Mouse (Mus musculus): Measurements from ENCODE around the gene Jtb. TPM values are rescaled to one million over a fixed set of nuclear protein-coding genes. Genes with fewer than 3 reads are reported as not detected.

The Jtb gene
- total and polyA plus RNA-seq, 2 experiments from 2014 or later, result 87.2 to 116 TPM

DNA sequence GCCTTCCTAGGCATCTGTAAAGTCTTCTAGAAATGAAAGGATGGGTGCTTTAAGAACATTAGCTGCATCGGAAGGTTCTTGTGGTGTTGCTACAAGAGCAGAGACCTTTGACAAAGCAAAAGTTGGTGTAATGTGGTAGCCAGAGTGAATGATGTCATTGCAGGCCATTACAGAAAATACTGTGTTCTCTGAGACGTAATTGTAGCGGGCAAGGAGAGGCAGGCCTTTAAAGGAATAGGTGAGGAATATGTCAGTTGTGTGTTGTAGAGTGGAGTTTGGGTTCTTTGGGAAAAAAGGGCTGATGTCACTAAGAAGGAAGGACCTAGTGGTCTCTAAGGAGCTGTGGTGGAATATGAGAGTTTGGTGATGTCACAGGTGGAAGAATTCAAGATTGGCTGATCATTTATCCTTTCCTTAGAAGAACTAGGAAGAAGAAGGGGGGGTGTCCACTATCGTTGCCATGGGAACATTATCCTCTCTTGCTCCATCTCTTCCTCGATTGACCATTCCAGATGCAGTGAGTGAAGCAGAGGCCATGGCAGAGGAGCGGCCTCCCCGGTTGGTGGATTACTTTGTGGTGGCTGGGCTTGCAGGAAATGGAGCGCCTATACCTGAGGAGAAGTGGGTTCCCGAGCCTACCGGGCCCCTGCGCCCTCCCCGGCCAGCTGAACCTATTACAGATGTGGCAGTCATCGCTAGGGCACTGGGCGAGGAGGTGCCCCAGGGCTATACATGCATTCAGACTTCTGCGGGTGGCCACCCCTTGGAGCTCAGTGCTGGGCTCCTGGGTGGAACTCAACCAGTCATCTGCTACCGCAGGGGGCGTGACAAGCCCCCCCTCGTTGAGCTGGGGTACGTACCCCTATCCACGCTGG, 35.7 kb downstream of the Jtb start:
- Histone ChIP-seq H3K27me3 (ENCODE audit: control insufficient read depth, insufficient read depth, low read length) (no peaks in the 10 kb centered on the region), H3K36me3 (replicated peaks; ENCODE audit: control insufficient read depth, insufficient read depth, low read length) (peaks cover 47% of the 10 kb centered on the region), H3K4me2 (ENCODE audit: low read depth, low read length) (peak overlapping the region; percentile 77), H3K4me1 (ENCODE audit: control insufficient read depth, insufficient read depth) (peaks cover 10% of the 10 kb centered on the region), H3K9me3 (replicated peaks; ENCODE audit: control insufficient read depth, low read length) (no peaks in the 10 kb centered on the region), H3K27ac (ENCODE audit: low read depth) (peak overlapping the region; percentile 95), H3K4me3 (ENCODE audit: low read depth, low read length) (peak overlapping the region; percentile 88), H3K9ac (replicated peaks; ENCODE audit: low read depth, low read length) (peak overlapping the region; percentile 89; the same call in 1 of the 2 replicates)
- no peak for TF ChIP-seq EP300 (IDR thresholded peaks at IDR 0.05; ENCODE audit: low read depth)
- no peak for TF ChIP-seq CTCF (IDR thresholded peaks at IDR 0.05; ENCODE audit: low read depth)
- no peak for DNase-seq (ENCODE audit: low spot score)
- no peak for ATAC-seq (ENCODE audit: insufficient read depth, low read depth)
- 89% methylated on average over 20 of the region's 20 CpGs for WGBS

DNA sequence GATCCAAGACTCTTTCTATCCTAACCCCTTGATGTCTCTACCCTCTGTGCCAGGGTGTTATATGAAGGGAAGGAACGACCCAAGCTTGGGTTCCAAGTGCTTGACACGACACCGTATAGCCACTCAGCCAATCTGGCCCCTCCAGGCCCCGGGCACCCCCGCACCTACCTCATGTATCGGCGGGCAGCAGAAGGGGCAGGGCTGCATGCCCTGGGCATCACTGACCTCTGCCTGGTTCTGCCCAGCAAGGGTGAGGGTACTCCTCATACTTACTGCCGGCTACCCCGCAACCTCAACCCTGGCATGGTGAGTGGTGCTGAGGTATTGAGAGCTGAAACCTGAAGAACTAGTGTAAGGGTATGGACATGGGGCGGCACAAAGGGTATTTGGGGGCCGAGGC, 36.8 kb downstream of the Jtb start:
- Histone ChIP-seq H3K9me3 (replicated peaks; ENCODE audit: control insufficient read depth, low read length) (no peaks in the 10 kb centered on the region), H3K4me1 (ENCODE audit: control insufficient read depth, insufficient read depth) (peaks cover 10% of the 10 kb centered on the region), H3K36me3 (replicated peaks; ENCODE audit: control insufficient read depth, insufficient read depth, low read length) (peaks cover 47% of the 10 kb centered on the region), H3K4me2 (ENCODE audit: low read depth, low read length) (no peak overlapping the region), H3K9ac (replicated peaks; ENCODE audit: low read depth, low read length) (no peak overlapping the region), H3K4me3 (ENCODE audit: low read depth, low read length) (no peak overlapping the region), H3K27ac (ENCODE audit: low read depth) (no peak overlapping the region), H3K27me3 (ENCODE audit: control insufficient read depth, insufficient read depth, low read length) (no peaks in the 10 kb centered on the region)
- WGBS, result 95% methylated on average over 11 of the region's 11 CpGs
- DNase-seq (ENCODE audit: low spot score) (no peak), ATAC-seq (ENCODE audit: insufficient read depth, low read depth) (no peak)
- TF ChIP-seq EP300 (IDR thresholded peaks at IDR 0.05; ENCODE audit: low read depth) (no peak), CTCF (IDR thresholded peaks at IDR 0.05; ENCODE audit: low read depth) (no peak)

DNA sequence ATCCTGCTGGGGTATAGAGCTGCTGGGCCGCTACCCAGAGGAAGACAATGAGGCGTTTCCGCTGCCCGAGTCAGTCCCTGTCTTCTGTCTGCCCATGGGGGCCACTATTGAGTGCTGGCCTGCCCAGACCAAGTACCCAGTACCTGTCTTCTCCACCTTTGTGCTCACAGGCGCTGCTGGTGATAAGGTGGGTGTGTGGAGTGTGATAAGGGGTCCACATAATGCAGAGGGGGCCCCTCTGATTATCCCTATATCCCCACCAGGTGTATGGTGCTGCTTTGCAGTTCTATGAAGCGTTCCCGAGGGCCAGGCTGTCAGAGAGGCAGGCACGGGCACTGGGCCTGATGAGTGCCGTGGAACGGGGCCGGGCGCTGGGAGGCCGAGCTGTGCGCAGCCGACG, 37.6 kb downstream of the Jtb start:
- TF ChIP-seq EP300 (IDR thresholded peaks at IDR 0.05; ENCODE audit: low read depth) (no peak), CTCF (IDR thresholded peaks at IDR 0.05; ENCODE audit: low read depth) (no peak)
- DNase-seq (ENCODE audit: low spot score) (no peak), ATAC-seq (ENCODE audit: insufficient read depth, low read depth) (no peak)
- 92% methylated on average over 16 of the region's 16 CpGs for WGBS
- Histone ChIP-seq H3K27me3 (ENCODE audit: control insufficient read depth, insufficient read depth, low read length) (no peaks in the 10 kb centered on the region), H3K4me1 (ENCODE audit: control insufficient read depth, insufficient read depth) (peaks cover 10% of the 10 kb centered on the region), H3K4me2 (ENCODE audit: low read depth, low read length) (no peak overlapping the region), H3K9ac (replicated peaks; ENCODE audit: low read depth, low read length) (no peak overlapping the region), H3K36me3 (replicated peaks; ENCODE audit: control insufficient read depth, insufficient read depth, low read length) (peaks cover 49% of the 10 kb centered on the region), H3K27ac (ENCODE audit: low read depth) (no peak overlapping the region), H3K4me3 (ENCODE audit: low read depth, low read length) (no peak overlapping the region), H3K9me3 (replicated peaks; ENCODE audit: control insufficient read depth, low read length) (no peaks in the 10 kb centered on the region)

DNA sequence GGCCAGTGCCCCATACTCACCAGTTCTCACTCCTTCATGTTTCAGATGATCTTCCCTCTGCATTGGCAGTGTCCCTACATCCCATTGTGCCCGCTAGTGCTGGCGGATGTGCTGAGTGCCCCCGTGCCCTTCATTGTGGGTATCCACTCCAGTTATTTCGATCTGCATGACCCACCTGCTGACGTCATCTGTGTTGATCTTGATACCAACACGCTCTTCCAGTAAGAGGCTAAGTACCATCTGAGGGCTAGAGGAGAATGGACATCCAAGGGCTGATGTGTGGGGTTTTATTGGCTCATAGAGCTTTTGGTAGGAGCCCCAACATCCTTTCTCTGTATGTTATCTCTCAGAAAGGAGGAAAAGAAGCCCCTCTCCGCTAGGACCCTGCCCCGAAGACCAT, 39.4 kb downstream of the Jtb start:
- H3K36me3 ChIP-seq (replicated peaks; ENCODE audit: control insufficient read depth, insufficient read depth, low read length), result peaks cover 63% of the 10 kb centered on the region
- DNase-seq (ENCODE audit: low spot score) (no peak), ATAC-seq (ENCODE audit: insufficient read depth, low read depth) (no peak)
- H3K27ac ChIP-seq (ENCODE audit: low read depth), result no peak overlapping the region
- WGBS, result 88% methylated on average over 8 of the region's 8 CpGs
- no peak overlapping the region for H3K4me2 ChIP-seq (ENCODE audit: low read depth, low read length)
- H3K9me3 ChIP-seq (replicated peaks; ENCODE audit: control insufficient read depth, low read length), result no peaks in the 10 kb centered on the region
- no peak overlapping the region for H3K4me3 ChIP-seq (ENCODE audit: low read depth, low read length)
- H3K4me1 ChIP-seq (ENCODE audit: control insufficient read depth, insufficient read depth), result peaks cover 10% of the 10 kb centered on the region
- no peaks in the 10 kb centered on the region for H3K27me3 ChIP-seq (ENCODE audit: control insufficient read depth, insufficient read depth, low read length)
- no peak overlapping the region for H3K9ac ChIP-seq (replicated peaks; ENCODE audit: low read depth, low read length)
- no peak for TF ChIP-seq EP300 (IDR thresholded peaks at IDR 0.05; ENCODE audit: low read depth)
- no peak for TF ChIP-seq CTCF (IDR thresholded peaks at IDR 0.05; ENCODE audit: low read depth)

DNA sequence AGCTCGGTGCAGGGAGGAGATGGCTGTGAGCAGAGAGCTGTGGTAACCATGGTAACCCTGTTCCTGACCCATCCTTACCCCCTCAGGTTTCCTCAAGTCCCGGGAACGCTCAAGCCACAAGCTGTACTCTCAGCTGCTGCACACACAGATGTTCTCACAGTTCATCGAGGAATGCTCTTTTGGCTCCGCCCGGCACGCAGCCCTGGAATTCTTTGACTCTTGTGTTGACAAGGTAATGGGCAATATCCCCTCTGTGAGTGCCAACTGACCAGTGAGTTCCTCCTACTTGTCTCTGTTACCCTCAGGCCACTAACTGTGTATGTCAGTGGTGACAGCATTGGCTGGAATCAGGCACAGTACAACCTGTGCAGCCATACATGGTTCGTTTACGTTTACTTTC, 40.8 kb downstream of the Jtb start:
- Histone ChIP-seq H3K27ac (ENCODE audit: low read depth) (no peak overlapping the region), H3K9me3 (replicated peaks; ENCODE audit: control insufficient read depth, low read length) (no peaks in the 10 kb centered on the region), H3K9ac (replicated peaks; ENCODE audit: low read depth, low read length) (no peak overlapping the region), H3K4me1 (ENCODE audit: control insufficient read depth, insufficient read depth) (0 out of 2 replicates have a peak, but pooled peaks cover under 1% of the 10 kb centered on the region), H3K4me3 (ENCODE audit: low read depth, low read length) (no peak overlapping the region), H3K36me3 (replicated peaks; ENCODE audit: control insufficient read depth, insufficient read depth, low read length) (peaks cover 77% of the 10 kb centered on the region), H3K27me3 (ENCODE audit: control insufficient read depth, insufficient read depth, low read length) (no peaks in the 10 kb centered on the region), H3K4me2 (ENCODE audit: low read depth, low read length) (no peak overlapping the region)
- TF ChIP-seq CTCF (IDR thresholded peaks at IDR 0.05; ENCODE audit: low read depth) (no peak), EP300 (IDR thresholded peaks at IDR 0.05; ENCODE audit: low read depth) (no peak)
- DNase-seq (ENCODE audit: low spot score) (no peak), ATAC-seq (ENCODE audit: insufficient read depth, low read depth) (no peak)
- 63% methylated on average over 9 of the region's 9 CpGs for WGBS
